Mouse (Mus musculus) heart, postnatal 0 days (tissue): Measurements from ENCODE around the gene Man2b2. TPM values are rescaled to one million over a fixed set of nuclear protein-coding genes. Genes with fewer than 3 reads are reported as not detected.
A peak's percentile ranks its signal among the peaks of the same experiment; 100 is the strongest.
"Not testable (repeated sequence)": the region's sequence is repeated elsewhere in the genome, so short reads cannot be mapped to it uniquely, and the experiment has no call there.

ENCODE experiments used
- ATAC-seq: fragments of 200-750 bp; cut with Nextera tagmentation; 2 replicates; pipeline ENCODE4 v1.8.0; 2017; ENCODE audit warnings: low read depth, moderate number of reproducible peaks, moderate library complexity; ENCODE audit not compliant: insufficient read depth
- DNase-seq: peaks from one replicate; pipeline ENCODE4 v3.0.0-alpha.2; 2016; ENCODE audit warnings: low spot score
- H3K27ac ChIP-seq: fragments of 300-500 bp; sonication (generic); 2 replicates; pipeline ENCODE4 v1.5.1; 2014; ENCODE audit warnings: low read depth, mild to moderate bottlenecking
- H3K27me3 ChIP-seq: fragments of 300-500 bp; sonication (generic); 2 replicates; pipeline ENCODE4 v1.6.1; 2014; ENCODE audit warnings: low read length, mixed read lengths; ENCODE audit not compliant: control insufficient read depth, insufficient read depth
- H3K36me3 ChIP-seq: fragments of 300-500 bp; sonication (generic); replicated peaks from 2 replicates; pipeline ENCODE4 v1.6.1; 2014; ENCODE audit warnings: low read length, mixed read lengths; ENCODE audit not compliant: control insufficient read depth, insufficient read depth
- H3K4me1 ChIP-seq: fragments of 300-500 bp; sonication (generic); 2 replicates; pipeline ENCODE4 v1.6.1; 2014; ENCODE audit warnings: antibody characterized with exemption; ENCODE audit not compliant: control insufficient read depth, insufficient read depth
- H3K4me2 ChIP-seq: fragments of 300-500 bp; sonication (generic); 2 replicates; pipeline ENCODE4 v1.6.1; 2014; ENCODE audit warnings: low read depth, mild to moderate bottlenecking, low read length, moderate library complexity
- H3K4me3 ChIP-seq: fragments of 300-500 bp; sonication (generic); 2 replicates; pipeline ENCODE4 v1.5.1; 2014; ENCODE audit warnings: low read depth, low read length
- H3K9ac ChIP-seq: fragments of 300-500 bp; sonication (generic); replicated peaks from 2 replicates; pipeline ENCODE4 v1.6.1; 2014; ENCODE audit warnings: low read depth, low read length, mixed read lengths
- H3K9me3 ChIP-seq: fragments of 300-500 bp; sonication (generic); replicated peaks from 2 replicates; pipeline ENCODE4 v1.6.1; 2016; ENCODE audit warnings: low read length; ENCODE audit not compliant: control insufficient read depth
- CTCF ChIP-seq: IDR thresholded peaks from 2 replicates; pipeline ENCODE4 v1.5.1; 2016; ENCODE audit warnings: antibody characterized with exemption, control low read depth, low read depth
- EP300 ChIP-seq: IDR thresholded peaks from 2 replicates; pipeline ENCODE4 v1.6.1; 2016; ENCODE audit warnings: antibody characterized with exemption, low read depth
- WGBS: fragments of 180-500 bp; shearing (Covaris S2); extraction: QIAGEN DNeasy Blood & Tissue Kit; methylation state at CpG from one replicate; pipeline ENCODE4 v1.1.7; 2014; 5-methylcytosine and 5-hydroxymethylcytosine counted together
- polyA plus RNA-seq: library from polyadenylated mRNA; unstranded; fragments of >200 nt; fragmentation: Nextera tagmentation; extraction: Ambion mirVana; gene quantifications from 2 replicates; pipeline ENCODE4 v1.2.1, GENCODE M21; 2015
- total RNA-seq: library from RNA; depleted of rRNA; stranded (reverse); fragments of >200 nt; gene quantifications from 2 replicates; pipeline ENCODE4 v1.2.3, GENCODE M21; 2014; ENCODE audit warnings: low replicate concordance

Man2b2 gene
- total and polyA plus RNA-seq, 2 experiments from 2014 or later = 11.0 to 18.0 TPM

DNA sequence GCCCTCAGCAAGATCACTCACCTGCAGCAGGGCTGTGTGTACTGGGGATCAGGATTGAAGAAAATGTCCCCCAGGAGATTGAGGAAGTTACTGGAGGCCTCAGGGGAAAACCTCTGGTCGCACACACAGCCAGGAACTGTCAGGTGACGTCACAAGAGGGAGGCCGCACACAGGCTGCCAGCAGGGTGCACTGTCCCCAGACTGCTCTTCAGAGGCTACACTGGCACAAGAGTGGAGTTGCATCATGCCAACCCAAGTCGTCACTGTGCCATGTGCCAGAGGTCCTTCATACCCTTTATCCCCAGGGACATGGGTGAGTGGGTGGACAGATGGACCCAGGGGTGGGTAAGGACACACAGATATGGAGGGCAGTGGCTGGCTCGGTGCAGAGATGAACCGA, 15.9 kb downstream of the Man2b2 start:
- Histone ChIP-seq H3K27me3 (no peaks in the 10 kb centered on the region), H3K9ac (no peak overlapping the region), H3K27ac (no peak overlapping the region), H3K9me3 (no peaks in the 10 kb centered on the region), H3K4me3 (no peak overlapping the region), H3K4me1 (no peaks in the 10 kb centered on the region), H3K36me3 (peaks cover 40% of the 10 kb centered on the region), H3K4me2 (no peak overlapping the region)
- no peak for DNase-seq
- TF ChIP-seq CTCF = no peak
- no peak for TF ChIP-seq EP300
- no peak for ATAC-seq
- 69% methylated on average over 6 of the region's 6 CpGs for WGBS

- Histone ChIP-seq H3K9ac (no peak overlapping the region), H3K4me3 (no peak overlapping the region), H3K9me3 (no peaks in the 10 kb centered on the region), H3K27me3 (no peaks in the 10 kb centered on the region), H3K4me1 (peaks cover 4% of the 10 kb centered on the region; the same call in 1 of the 2 replicates), H3K27ac (no peak overlapping the region), H3K4me2 (no peak overlapping the region), H3K36me3 (peaks cover 29% of the 10 kb centered on the region)
- ATAC-seq = peak; percentile 58
- WGBS = 31% methylated on average over 3 of the region's 3 CpGs
- TF ChIP-seq CTCF (peak; percentile 90), EP300 (no peak)
- DNase-seq = peak; percentile 68
Measured at GRCm38 (mm10) chr5:36811413-36811812, 19.0 kb downstream of the Man2b2 start.

DNA sequence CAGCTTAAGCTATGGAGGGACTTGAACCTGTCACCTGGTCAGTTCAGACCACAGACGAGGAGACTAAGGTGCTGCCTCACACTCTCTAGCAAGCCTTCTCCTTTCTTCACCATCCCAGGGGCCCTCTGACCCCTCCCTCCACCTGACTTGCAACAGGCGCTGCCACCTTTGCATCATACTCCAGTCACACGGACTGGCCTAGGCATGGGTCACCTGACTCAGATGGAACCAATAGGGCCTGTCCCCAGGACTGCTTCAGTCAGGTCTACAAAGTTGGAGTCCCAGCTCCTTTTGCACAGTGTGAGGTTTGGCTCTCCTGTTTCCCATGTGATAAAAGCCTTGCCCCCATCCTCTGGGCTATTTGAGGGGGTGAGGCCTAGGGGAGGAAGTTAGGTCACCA, 19.8 kb downstream of the Man2b2 start:
- no peak overlapping the region for H3K9ac ChIP-seq
- H3K36me3 ChIP-seq = peaks cover 21% of the 10 kb centered on the region
- H3K9me3 ChIP-seq = no peaks in the 10 kb centered on the region
- H3K4me1 ChIP-seq = peaks cover 4% of the 10 kb centered on the region; the same call in 1 of the 2 replicates
- no peaks in the 10 kb centered on the region for H3K27me3 ChIP-seq
- no peak for DNase-seq
- no peak overlapping the region for H3K27ac ChIP-seq
- TF ChIP-seq CTCF = no peak
- no peak for TF ChIP-seq EP300
- H3K4me3 ChIP-seq = no peak overlapping the region
- H3K4me2 ChIP-seq = no peak overlapping the region
- 79% methylated on average over 3 of the region's 3 CpGs for WGBS
- ATAC-seq = no peak

- ATAC-seq (peak; percentile 12; the same call in 1 of the 2 replicates), DNase-seq (no peak)
- no peaks in the 10 kb centered on the region for H3K27me3 ChIP-seq
- 62% methylated on average over 7 of the region's 7 CpGs for WGBS
- H3K36me3 ChIP-seq = peaks cover 11% of the 10 kb centered on the region; the same call in 1 of the 2 replicates
- TF ChIP-seq CTCF (no peak), EP300 (no peak)
- H3K9ac ChIP-seq = no peak overlapping the region
- H3K4me2 ChIP-seq = no peak overlapping the region
- no peak overlapping the region for H3K27ac ChIP-seq
- H3K9me3 ChIP-seq = no peaks in the 10 kb centered on the region
- H3K4me1 ChIP-seq = peaks cover 4% of the 10 kb centered on the region; the same call in 1 of the 2 replicates
- H3K4me3 ChIP-seq = no peak overlapping the region
Measured at GRCm38 (mm10) chr5:36809123-36809522, 21.3 kb downstream of the Man2b2 start.

DNA sequence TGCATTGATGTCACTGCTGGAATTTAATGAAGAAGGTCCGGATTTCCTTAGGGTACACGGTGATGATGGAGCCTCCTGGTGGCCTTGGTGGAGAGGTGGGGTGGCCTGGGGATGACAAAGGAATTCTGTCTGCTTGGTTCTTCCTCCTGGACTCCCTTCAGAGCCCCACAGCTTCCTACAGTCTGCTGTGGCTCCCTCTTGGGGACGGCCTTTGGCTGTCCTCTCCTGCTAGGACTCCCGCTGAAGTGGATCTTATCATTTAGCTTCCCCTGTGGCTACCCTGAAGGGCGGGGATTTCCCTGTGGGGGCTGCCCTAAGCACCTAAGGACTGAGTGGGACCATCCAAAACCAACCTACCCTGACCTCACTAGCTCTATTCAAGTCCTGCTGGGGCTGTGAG, 23.3 kb downstream of the Man2b2 start:
- ATAC-seq = peak; percentile 18; the same call in 1 of the 2 replicates
- no peaks in the 10 kb centered on the region; the same call in 1 of the 2 replicates for H3K36me3 ChIP-seq
- 12% methylated on average over 5 of the region's 5 CpGs for WGBS
- TF ChIP-seq EP300 (no peak), CTCF (0 out of 2 replicates have a peak, but pooled peaks have one; percentile 8)
- no peaks in the 10 kb centered on the region for H3K9me3 ChIP-seq
- H3K4me2 ChIP-seq = no peak overlapping the region
- H3K27ac ChIP-seq = no peak overlapping the region
- no peak overlapping the region for H3K4me3 ChIP-seq
- no peak for DNase-seq
- H3K27me3 ChIP-seq = no peaks in the 10 kb centered on the region
- peaks cover 4% of the 10 kb centered on the region; the same call in 1 of the 2 replicates for H3K4me1 ChIP-seq
- H3K9ac ChIP-seq = 0 out of 2 replicates have a peak overlapping the region, but pooled peaks have one; percentile 30

DNA sequence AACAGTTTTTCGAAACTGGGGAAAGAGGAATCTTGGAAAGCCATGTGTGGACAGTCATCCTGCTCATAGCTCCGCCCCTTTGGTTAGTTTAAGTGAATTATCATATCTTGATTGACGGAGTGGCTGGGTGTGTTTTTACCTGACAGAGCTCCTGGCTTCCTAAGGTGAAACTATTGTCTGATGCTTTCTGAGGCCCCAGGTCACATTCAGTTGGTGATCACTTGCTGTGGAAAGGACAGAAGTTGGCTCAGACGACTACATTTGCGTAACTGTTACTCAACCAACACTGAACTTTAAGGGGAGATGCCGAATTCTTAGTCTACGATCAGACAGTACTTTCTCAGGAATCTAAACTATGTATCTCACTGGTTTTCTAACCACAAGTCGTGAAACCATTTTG, 33.2 kb downstream of the Man2b2 start:
- DNase-seq = no peak
- peaks cover 4% of the 10 kb centered on the region; the same call in 1 of the 2 replicates for H3K36me3 ChIP-seq
- no peak for TF ChIP-seq EP300
- peak overlapping the region; percentile 73; the same call in 1 of the 2 replicates for H3K4me3 ChIP-seq
- H3K9ac ChIP-seq = no peak overlapping the region
- no peaks in the 10 kb centered on the region for H3K9me3 ChIP-seq
- no peaks in the 10 kb centered on the region for H3K27me3 ChIP-seq
- ATAC-seq = no peak
- no peaks in the 10 kb centered on the region for H3K4me1 ChIP-seq
- no peak overlapping the region for H3K27ac ChIP-seq
- H3K4me2 ChIP-seq = 0 out of 2 replicates have a peak overlapping the region, but pooled peaks have one; percentile 56
- WGBS = 61% methylated on average over 8 of the region's 8 CpGs

DNA sequence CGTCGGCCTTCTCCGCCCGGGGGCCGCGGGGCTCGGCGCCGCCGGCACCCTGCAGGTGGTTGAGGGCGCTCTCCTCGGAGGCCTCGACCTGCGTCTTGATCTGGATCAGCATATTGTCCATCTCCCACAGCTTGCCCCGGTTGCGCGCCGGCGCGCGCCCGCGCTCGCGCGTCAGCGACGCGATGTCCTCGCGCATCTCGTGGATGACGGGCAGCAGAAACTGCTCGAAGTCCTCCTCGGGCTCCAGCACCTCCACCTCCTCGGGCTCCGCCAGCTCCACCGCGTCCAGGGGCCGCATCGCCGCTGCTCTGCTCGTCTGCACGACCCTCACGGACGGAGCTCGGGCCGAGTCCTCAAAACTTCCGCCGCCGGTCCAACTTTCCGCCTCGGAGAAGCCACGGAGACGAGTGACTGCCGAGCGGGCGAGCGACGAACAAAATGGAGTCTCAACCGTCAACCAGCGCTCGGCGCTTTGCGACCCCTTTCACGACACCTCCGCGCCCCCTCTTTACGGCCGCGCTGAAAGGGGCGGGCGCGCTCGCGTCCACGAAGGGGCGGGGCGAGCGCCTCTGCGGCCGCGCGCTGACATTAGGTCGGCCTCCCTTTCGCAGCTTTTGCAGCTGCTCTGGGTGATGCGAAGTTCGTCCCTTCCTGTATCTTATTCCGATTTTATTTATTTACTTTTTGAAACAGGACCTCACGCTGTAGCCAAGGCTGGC, 34.0 kb downstream of the Man2b2 start, which contains the start of gene Mrfap1:
Gene Mrfap1, minus strand, starts transcription at position 477 of the 719 bp plus-strand sequence.
- Histone ChIP-seq H3K4me3 (peak within 1 kb of the TSS; percentile 73), H3K4me2 (peak within 1 kb of the TSS; percentile 73), H3K27ac (peak within 1 kb of the TSS; percentile 97), H3K9ac (peak within 1 kb of the TSS; percentile 66)
- ATAC-seq = peak; percentile 81
- H3K27me3 ChIP-seq, H3K9me3 ChIP-seq, H3K4me1 ChIP-seq, H3K36me3 ChIP-seq: not testable (repeated sequence)
- under 1% methylated on average over 90 of the region's 90 CpGs for WGBS
- peak; percentile 94 for DNase-seq
